Mouse (Mus musculus): ENCODE results near the gene Vps26a. TPM values are rescaled to one million over a fixed set of nuclear protein-coding genes. Genes with fewer than 3 reads are reported as not detected.
"Not testable (repeated sequence)": the region's sequence is repeated elsewhere in the genome, so short reads cannot be mapped to it uniquely, and the experiment has no call there.

Gene Vps26a
- polyA plus RNA-seq, 1 experiment from 2014 or later = 81.2 TPM

DNA sequence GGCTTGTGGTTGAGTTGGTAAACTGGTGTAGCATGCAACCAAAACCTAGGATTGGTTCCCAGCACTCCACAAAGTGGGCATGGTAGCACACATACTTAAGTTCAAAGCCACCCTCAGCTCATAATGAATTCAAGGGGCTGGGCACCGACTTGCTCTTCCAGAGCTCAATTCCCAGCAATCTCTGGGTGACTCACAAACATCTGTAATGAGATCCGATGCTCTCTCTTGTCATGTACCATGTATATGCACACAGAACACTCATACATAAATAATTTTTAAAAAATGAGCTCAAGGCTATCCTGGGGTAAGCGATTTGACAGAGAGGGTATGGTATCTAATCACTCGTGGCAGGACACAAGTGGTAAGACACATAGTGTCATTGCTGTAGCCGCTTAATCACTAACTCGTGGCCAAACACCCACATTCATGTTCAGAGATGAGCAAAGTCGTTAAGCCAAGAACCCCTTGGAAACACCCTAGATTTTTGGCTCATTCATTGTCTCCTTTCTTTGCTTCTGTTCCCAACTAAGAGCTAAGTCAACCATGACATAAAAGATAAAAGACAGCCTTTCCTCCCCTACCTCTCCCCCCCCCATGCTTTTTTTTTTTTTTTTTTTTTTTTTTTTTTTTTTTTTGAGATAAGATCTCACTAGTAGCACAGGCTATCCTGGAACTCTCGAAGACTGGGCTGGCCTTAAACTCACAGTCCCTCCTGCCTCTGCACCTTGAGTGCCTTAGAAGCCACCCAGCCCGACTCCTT is 18.8 kb upstream of the Vps26a start:
- Histone ChIP-seq H3K9ac (ENCODE audit: low read length) (no peak overlapping the region), H3K4me2 (ENCODE audit: low read length) (no peak overlapping the region), H3K27me3 (replicated peaks; ENCODE audit: control insufficient read depth, insufficient read depth, low read length) (peaks cover 4% of the 10 kb centered on the region; the same call in 1 of the 2 replicates), H3K9me3 (ENCODE audit: control insufficient read depth, low read length) (no peaks in the 10 kb centered on the region), H3K4me1 (replicated peaks; ENCODE audit: control insufficient read depth, insufficient read depth, low read length) (peaks cover 7% of the 10 kb centered on the region; the same call in 1 of the 2 replicates), H3K36me3 (ENCODE audit: control insufficient read depth, insufficient read depth, low read length) (no peaks in the 10 kb centered on the region), H3K27ac (ENCODE audit: low read depth) (no peak overlapping the region), H3K4me3 (ENCODE audit: low read depth, low read length) (no peak overlapping the region)
- WGBS = 82% methylated on average over 9 of the region's 9 CpGs
- no peak for ATAC-seq (replicated peaks; ENCODE audit: low FRiP score, low TSS enrichment, low read depth)
- DNase-seq (ENCODE audit: low spot score) = no peak

DNA sequence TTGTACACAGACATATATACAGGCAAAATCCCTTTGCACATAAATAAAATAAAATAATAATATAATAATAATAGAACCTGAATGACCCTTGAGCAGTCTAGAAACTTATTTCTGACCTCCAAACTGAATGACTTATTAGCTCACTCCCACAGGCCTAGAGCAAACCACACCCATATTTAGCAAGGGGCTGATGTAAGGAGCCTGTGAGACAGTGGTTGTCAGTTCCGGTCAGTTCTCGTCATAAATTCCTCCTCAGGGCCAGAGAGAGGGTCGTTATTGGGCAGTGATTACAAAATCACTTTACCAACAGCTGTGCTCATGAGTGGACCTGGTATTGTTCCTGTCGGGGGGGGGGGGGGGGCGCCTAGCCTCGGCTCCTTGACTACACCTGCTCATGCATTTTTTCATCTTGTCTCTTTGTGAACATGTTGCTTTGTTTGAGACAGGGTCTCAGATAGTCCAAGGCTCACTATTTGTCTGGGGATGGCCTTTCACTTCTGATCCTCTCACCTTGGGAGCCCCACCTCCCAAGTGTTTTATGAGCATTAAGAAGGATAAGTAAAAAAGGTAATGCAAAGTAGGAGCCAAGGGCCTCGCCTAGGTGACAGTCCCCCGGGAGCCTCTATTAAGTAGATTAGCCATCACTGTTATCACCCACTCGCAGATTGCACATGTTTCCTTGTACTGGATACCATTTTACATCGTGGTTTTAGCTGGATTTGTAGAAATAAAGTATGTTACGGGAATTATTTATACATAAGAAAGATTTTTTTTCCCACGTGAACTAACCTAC is 17.4 kb upstream of the Vps26a start:
- ATAC-seq (replicated peaks; ENCODE audit: low FRiP score, low TSS enrichment, low read depth) = no peak
- H3K9me3 ChIP-seq (ENCODE audit: control insufficient read depth, low read length) = no peaks in the 10 kb centered on the region
- H3K4me2 ChIP-seq (ENCODE audit: low read length) = no peak overlapping the region
- no peak overlapping the region for H3K4me3 ChIP-seq (ENCODE audit: low read depth, low read length)
- H3K36me3 ChIP-seq (ENCODE audit: control insufficient read depth, insufficient read depth, low read length) = no peaks in the 10 kb centered on the region
- H3K27ac ChIP-seq (ENCODE audit: low read depth) = no peak overlapping the region
- no peak for DNase-seq (ENCODE audit: low spot score)
- peaks cover 7% of the 10 kb centered on the region; the same call in 1 of the 2 replicates for H3K4me1 ChIP-seq (replicated peaks; ENCODE audit: control insufficient read depth, insufficient read depth, low read length)
- 55% methylated on average over 12 of the region's 12 CpGs for WGBS
- H3K9ac ChIP-seq (ENCODE audit: low read length) = no peak overlapping the region
- peaks cover 4% of the 10 kb centered on the region; the same call in 1 of the 2 replicates for H3K27me3 ChIP-seq (replicated peaks; ENCODE audit: control insufficient read depth, insufficient read depth, low read length)

DNA sequence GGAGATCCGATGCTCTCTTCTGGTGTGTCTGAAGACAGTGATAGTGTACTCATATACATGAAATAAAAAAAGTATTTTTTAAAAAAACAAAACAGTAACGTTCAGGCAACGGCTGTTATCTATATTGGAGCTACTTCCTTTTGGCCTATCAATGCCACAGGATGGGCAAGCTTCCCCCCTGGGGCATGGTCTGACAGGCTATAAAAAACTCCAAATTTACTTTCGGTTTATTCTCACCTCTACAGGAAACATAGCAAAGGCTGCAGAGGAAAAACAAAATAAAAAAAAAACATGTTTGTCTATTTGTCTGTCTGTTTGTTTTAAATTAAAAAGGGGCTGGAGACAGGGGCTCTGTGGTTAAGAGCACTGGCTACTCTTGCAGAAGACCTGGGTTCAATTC is 16.7 kb upstream of the Vps26a start:
- Histone ChIP-seq H3K27me3 (replicated peaks; ENCODE audit: control insufficient read depth, insufficient read depth, low read length) (peaks cover 2% of the 10 kb centered on the region; the same call in 1 of the 2 replicates), H3K36me3 (ENCODE audit: control insufficient read depth, insufficient read depth, low read length) (no peaks in the 10 kb centered on the region), H3K4me3 (ENCODE audit: low read depth, low read length) (no peak overlapping the region), H3K9me3 (ENCODE audit: control insufficient read depth, low read length) (no peaks in the 10 kb centered on the region), H3K9ac (ENCODE audit: low read length) (no peak overlapping the region), H3K4me1 (replicated peaks; ENCODE audit: control insufficient read depth, insufficient read depth, low read length) (peaks cover 5% of the 10 kb centered on the region; the same call in 1 of the 2 replicates), H3K27ac (ENCODE audit: low read depth) (no peak overlapping the region), H3K4me2 (ENCODE audit: low read length) (no peak overlapping the region)
- no peak for DNase-seq (ENCODE audit: low spot score)
- ATAC-seq (replicated peaks; ENCODE audit: low FRiP score, low TSS enrichment, low read depth) = no peak
- WGBS = 69% methylated on average over 4 of the region's 4 CpGs

DNA sequence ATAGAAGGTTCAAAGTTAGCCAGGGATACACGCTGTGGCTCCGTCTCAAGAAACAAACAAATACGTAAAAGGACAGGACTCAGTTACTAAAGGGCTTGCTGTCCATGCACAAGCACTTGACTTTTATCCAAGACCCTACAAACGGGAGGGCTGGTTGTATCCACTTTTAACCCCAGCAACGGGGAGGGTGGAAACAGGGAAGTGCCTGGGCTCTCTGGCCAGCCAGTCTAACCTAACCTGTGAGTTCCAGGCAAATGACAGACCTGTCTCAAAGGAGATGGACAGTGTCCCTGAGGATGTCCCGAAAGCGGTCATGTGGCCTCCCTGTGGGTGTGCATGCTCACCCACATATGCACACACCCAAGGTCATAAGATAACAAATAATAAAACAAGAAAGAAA is 15.3 kb upstream of the Vps26a start:
- Histone ChIP-seq H3K4me1 (replicated peaks; ENCODE audit: control insufficient read depth, insufficient read depth, low read length) (no peaks in the 10 kb centered on the region), H3K36me3 (ENCODE audit: control insufficient read depth, insufficient read depth, low read length) (no peaks in the 10 kb centered on the region), H3K27ac (ENCODE audit: low read depth) (no peak overlapping the region), H3K4me3 (ENCODE audit: low read depth, low read length) (no peak overlapping the region), H3K9ac (ENCODE audit: low read length) (no peak overlapping the region), H3K9me3 (ENCODE audit: control insufficient read depth, low read length) (no peaks in the 10 kb centered on the region), H3K27me3 (replicated peaks; ENCODE audit: control insufficient read depth, insufficient read depth, low read length) (no peaks in the 10 kb centered on the region), H3K4me2 (ENCODE audit: low read length) (no peak overlapping the region)
- WGBS = 78% methylated on average over 7 of the region's 7 CpGs
- ATAC-seq (replicated peaks; ENCODE audit: low FRiP score, low TSS enrichment, low read depth) (no peak), DNase-seq (ENCODE audit: low spot score) (no peak)

DNA sequence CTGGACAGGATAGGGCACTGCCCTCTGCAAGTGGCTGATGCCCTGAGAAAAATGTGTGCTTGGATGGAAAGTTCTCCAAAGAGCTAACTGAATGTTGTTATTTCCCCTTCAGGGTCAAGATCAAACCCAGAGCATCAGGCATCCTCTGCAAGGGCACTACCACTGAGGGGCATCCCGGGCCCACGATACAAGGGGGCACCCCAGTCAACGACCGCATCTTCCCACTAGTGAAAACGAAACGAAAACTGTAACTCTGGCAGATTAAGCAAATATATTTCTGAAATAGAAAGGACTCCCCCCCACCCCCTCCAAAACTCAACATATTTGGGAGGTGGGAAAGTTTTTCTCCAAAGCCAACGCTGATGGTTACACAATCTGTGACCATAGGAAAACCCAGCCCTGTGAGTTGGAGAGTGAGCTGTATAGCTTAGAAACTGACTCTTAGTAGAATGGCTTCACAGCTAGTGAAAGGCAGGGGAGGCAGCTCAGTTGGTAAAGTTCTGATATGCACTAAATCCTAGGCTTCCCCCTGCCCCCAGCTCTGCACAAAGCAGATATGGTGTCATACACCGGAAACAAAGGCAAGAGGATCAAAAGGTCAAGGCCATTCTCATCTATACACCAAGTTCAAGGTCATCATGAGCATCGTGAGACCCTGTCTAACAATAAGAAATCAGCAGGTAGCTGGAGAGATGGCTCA is 14.5 kb upstream of the Vps26a start:
- Histone ChIP-seq H3K4me3 (ENCODE audit: low read depth, low read length) (no peak overlapping the region), H3K36me3 (ENCODE audit: control insufficient read depth, insufficient read depth, low read length) (no peaks in the 10 kb centered on the region), H3K27me3 (replicated peaks; ENCODE audit: control insufficient read depth, insufficient read depth, low read length) (no peaks in the 10 kb centered on the region), H3K9me3 (ENCODE audit: control insufficient read depth, low read length) (no peaks in the 10 kb centered on the region), H3K27ac (ENCODE audit: low read depth) (no peak overlapping the region), H3K9ac (ENCODE audit: low read length) (no peak overlapping the region), H3K4me1 (replicated peaks; ENCODE audit: control insufficient read depth, insufficient read depth, low read length) (no peaks in the 10 kb centered on the region), H3K4me2 (ENCODE audit: low read length) (no peak overlapping the region)
- 88% methylated on average over 9 of the region's 9 CpGs for WGBS
- ATAC-seq (replicated peaks; ENCODE audit: low FRiP score, low TSS enrichment, low read depth) = no peak
- no peak for DNase-seq (ENCODE audit: low spot score)

DNA sequence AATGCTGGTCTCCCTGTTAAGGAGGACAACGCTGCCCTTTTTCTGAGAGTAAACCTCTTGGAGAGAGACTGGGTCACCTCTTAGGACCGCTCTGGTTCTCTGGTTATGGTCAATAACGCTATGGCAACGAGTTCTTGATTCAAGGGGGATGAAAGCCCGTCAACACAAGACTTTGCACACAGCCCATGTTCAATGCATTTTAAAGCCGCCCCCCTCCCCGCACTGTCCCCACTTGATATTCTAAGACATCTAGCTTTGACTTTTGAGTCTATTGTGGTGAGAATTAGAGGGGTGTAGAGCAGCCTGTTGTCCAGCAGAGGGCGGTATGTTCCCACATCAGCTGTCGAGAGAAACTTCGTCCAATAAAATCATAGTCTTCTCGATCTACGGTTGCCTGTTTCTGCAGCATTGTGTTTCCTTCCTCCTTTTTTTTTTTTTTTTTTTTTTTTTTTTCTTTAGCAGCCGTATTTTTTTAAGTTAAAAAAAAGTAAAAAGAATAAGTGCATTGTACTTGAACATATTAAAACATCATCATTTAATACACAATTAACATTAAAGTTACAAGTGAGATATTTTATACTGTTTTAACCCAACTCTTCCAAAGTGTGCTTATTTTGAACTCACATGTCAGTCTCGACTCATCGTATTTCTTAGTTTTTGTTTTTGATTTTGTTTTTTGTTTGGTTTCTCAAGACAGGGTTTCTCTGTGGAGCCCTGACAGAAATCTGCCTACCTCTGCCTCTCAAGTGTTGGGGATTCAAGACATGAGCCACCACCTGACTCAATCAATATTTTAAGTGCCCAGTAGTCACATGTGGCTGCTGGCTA is 13.7 kb upstream of the Vps26a start:
- ATAC-seq (replicated peaks; ENCODE audit: low FRiP score, low TSS enrichment, low read depth) = no peak; the same call in 1 of the 2 replicates
- WGBS = 25% methylated on average over 15 of the region's 15 CpGs
- peak; percentile 72 for DNase-seq (ENCODE audit: low spot score)
- H3K9me3 ChIP-seq (ENCODE audit: control insufficient read depth, low read length) = no peaks in the 10 kb centered on the region
- H3K9ac ChIP-seq (ENCODE audit: low read length) = no peak overlapping the region
- H3K27ac ChIP-seq (ENCODE audit: low read depth) = no peak overlapping the region
- no peaks in the 10 kb centered on the region for H3K36me3 ChIP-seq (ENCODE audit: control insufficient read depth, insufficient read depth, low read length)
- H3K4me3 ChIP-seq (ENCODE audit: low read depth, low read length) = no peak overlapping the region
- no peak overlapping the region for H3K4me2 ChIP-seq (ENCODE audit: low read length)
- H3K27me3 ChIP-seq (replicated peaks; ENCODE audit: control insufficient read depth, insufficient read depth, low read length) = no peaks in the 10 kb centered on the region
- H3K4me1 ChIP-seq (replicated peaks; ENCODE audit: control insufficient read depth, insufficient read depth, low read length) = no peaks in the 10 kb centered on the region

DNA sequence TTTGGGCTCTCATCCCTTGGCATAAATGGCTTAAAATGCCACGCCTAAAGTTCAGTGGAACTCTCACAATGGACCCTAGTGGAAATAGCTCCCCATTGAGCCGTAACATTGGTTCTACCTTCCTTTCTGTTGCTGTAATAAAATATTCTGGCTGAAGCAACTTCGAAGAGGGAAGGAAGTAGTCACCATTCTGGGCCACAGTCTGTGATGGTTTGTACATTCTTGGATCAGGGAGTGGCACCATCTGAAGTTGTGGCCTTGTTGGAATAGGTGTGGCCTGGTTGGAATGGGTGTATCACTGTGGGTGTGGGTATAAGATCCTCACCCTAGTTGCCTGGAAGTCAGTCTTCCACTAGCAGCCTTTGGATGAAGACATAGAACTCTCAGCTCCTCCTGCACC is 5.1 kb upstream of the Vps26a start:
- not testable (repeated sequence) for ATAC-seq (replicated peaks; ENCODE audit: low FRiP score, low TSS enrichment, low read depth); H3K36me3 ChIP-seq (ENCODE audit: control insufficient read depth, insufficient read depth, low read length)
- 85% methylated on average over 3 of the region's 3 CpGs for WGBS

DNA sequence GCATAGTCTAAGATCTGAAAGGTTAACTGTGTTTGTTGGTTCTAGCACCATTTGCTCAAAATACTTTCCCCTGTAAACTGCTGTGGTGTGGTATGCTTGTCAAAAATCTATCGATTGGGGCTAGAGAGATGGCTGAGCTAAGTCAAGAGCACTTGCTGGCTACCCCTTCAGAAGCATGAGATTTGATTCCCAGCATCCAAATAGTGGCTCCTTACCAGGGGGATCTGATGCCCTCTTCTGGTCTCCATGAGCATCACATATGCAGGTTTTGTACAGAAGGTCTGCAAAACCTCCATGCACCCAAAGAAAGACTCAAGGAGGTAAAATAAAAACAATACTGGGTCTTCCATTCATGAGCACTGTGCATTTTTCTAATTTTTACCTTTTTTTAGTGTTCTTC is 1.7 kb upstream of the Vps26a start:
- H3K36me3 ChIP-seq (ENCODE audit: control insufficient read depth, insufficient read depth, low read length) = no peaks in the 10 kb centered on the region
- no peaks in the 10 kb centered on the region for H3K9me3 ChIP-seq (ENCODE audit: control insufficient read depth, low read length)
- H3K27ac ChIP-seq (ENCODE audit: low read depth) = no peak overlapping the region
- peaks cover 5% of the 10 kb centered on the region; the same call in 1 of the 2 replicates for H3K4me1 ChIP-seq (replicated peaks; ENCODE audit: control insufficient read depth, insufficient read depth, low read length)
- 20% methylated on average over 1 of the region's 1 CpGs for WGBS
- H3K4me2 ChIP-seq (ENCODE audit: low read length) = no peak overlapping the region
- H3K9ac ChIP-seq (ENCODE audit: low read length) = no peak overlapping the region
- H3K4me3 ChIP-seq (ENCODE audit: low read depth, low read length) = no peak overlapping the region
- no peak for DNase-seq (ENCODE audit: low spot score)
- ATAC-seq (replicated peaks; ENCODE audit: low FRiP score, low TSS enrichment, low read depth) = no peak
- no peaks in the 10 kb centered on the region for H3K27me3 ChIP-seq (replicated peaks; ENCODE audit: control insufficient read depth, insufficient read depth, low read length)

More for the DNA sequence above, 5.1 kb upstream of the Vps26a start:
- not testable (repeated sequence) for H3K4me1 ChIP-seq (replicated peaks; ENCODE audit: control insufficient read depth, insufficient read depth, low read length); H3K4me3 ChIP-seq (ENCODE audit: low read depth, low read length); H3K4me2 ChIP-seq (ENCODE audit: low read length); H3K27ac ChIP-seq (ENCODE audit: low read depth); DNase-seq (ENCODE audit: low spot score); H3K9ac ChIP-seq (ENCODE audit: low read length); H3K27me3 ChIP-seq (replicated peaks; ENCODE audit: control insufficient read depth, insufficient read depth, low read length); H3K9me3 ChIP-seq (ENCODE audit: control insufficient read depth, low read length)

Data from intestine, embryonic 14.5 days (tissue).